In the genomic region with DNA sequence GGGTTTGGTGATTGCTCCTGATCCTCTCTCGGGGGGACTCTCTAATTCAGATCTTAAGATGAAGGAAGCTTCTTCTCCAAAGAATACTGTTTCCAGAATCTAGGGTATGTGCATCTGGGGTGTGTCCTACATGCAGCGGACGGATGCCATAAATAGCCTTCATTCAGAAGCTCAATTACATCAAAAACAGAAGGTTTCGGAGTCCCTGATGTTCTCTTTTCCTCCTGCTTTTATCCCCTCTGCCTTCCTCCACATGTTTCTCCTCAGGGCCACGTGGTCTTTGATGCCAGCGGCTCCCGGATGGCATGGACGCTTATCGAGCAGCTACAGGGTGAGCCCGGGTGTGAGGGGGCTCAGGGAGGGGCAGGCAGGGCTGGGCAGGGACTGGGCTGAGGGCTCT, we compare ENCODE assay signal across 30 mouse cellular contexts. TPM values are rescaled to one million over a fixed set of nuclear protein-coding genes. Genes with fewer than 3 reads are reported as not detected.
DNase-seq lines count a peak whose midpoint lies in the region; ATAC-seq and TF ChIP-seq lines count a peak whose summit lies in the region.
"Had no signal": no experiment of that assay in that cellular context is flagged by ENCODE, and none has a peak within 500 bp of the region (broad histone marks: within the 10 kb centered on the region; RNA-seq: fewer than 3 reads in every experiment).

No protein-coding gene starts in this region.

- peaks cover 23% of the 10 kb centered on the region for H3K36me3 ChIP-seq in midbrain, embryonic 11.5 days (ENCODE audit: control insufficient read depth, insufficient read depth, low read length)
- H3K36me3 ChIP-seq in midbrain, embryonic 13.5 days: peaks cover 95% of the 10 kb centered on the region

- H3K27ac ChIP-seq in midbrain, embryonic 11.5 days (ENCODE audit: low read depth, low read length): no peak overlapping the region
- H3K27ac ChIP-seq in midbrain, embryonic 13.5 days: no peak overlapping the region
- peak overlapping the region; percentile 83 for H3K27ac ChIP-seq in olfactory bulb, adult 2 months (ENCODE audit: insufficient read depth, low read depth, low read length)
- H3K27ac ChIP-seq: heart, embryonic 15.5 days; hindbrain, embryonic 10.5 days; hindbrain, embryonic 13.5 days; intestine, embryonic 15.5 days had no signal

- H3K9ac ChIP-seq in midbrain, embryonic 11.5 days (ENCODE audit: low read length): no peak overlapping the region
- H3K9ac ChIP-seq in midbrain, embryonic 13.5 days (replicated peaks): no peak overlapping the region
- H3K9ac ChIP-seq: forebrain, embryonic 15.5 days; heart, embryonic 12.5 days; heart, embryonic 15.5 days; hindbrain, embryonic 13.5 days; intestine, embryonic 15.5 days had no signal

- ATAC-seq in frontal cortex, adult (ENCODE audit: low TSS enrichment): peak; percentile 40
- no peak for ATAC-seq in midbrain, embryonic 11.5 days (ENCODE audit: low FRiP score)
- ATAC-seq in midbrain, embryonic 13.5 days: no peak
- ATAC-seq: forebrain, embryonic 15.5 days; hindbrain, embryonic 16.5 days; intestine, embryonic 15.5 days had no signal

- no peaks in the 10 kb centered on the region for H3K9me3 ChIP-seq in midbrain, embryonic 11.5 days (ENCODE audit: control insufficient read depth, low read length)
- H3K9me3 ChIP-seq in midbrain, embryonic 13.5 days: no peaks in the 10 kb centered on the region
- H3K9me3 ChIP-seq: forebrain, embryonic 15.5 days; heart, embryonic 12.5 days; heart, embryonic 15.5 days; hindbrain, embryonic 10.5 days; hindbrain, embryonic 13.5 days; intestine, embryonic 15.5 days had no signal

- H3K4me1 ChIP-seq in midbrain, embryonic 11.5 days (ENCODE audit: control insufficient read depth, insufficient read depth, low read length): no peaks in the 10 kb centered on the region
- H3K4me1 ChIP-seq in midbrain, embryonic 13.5 days (replicated peaks): peaks cover 9% of the 10 kb centered on the region; the same call in 1 of the 2 replicates
- peaks cover 22% of the 10 kb centered on the region for H3K4me1 ChIP-seq in olfactory bulb, adult 2 months (ENCODE audit: control insufficient read depth, insufficient read depth, low read length)
- H3K4me1 ChIP-seq: heart, embryonic 12.5 days; heart, embryonic 15.5 days; hindbrain, embryonic 10.5 days; hindbrain, embryonic 13.5 days; intestine, embryonic 15.5 days had no signal

- TF ChIP-seq CTCF in olfactory bulb, adult 2 months (IDR thresholded peaks at IDR 0.05; ENCODE audit: insufficient read depth, low read depth, low read length): no peak

- DNase-seq in frontal cortex, postnatal 36 days (ENCODE audit: low spot score in 2 of 2): no peak
- peak; percentile 45 for DNase-seq in midbrain, embryonic 11.5 days (ENCODE audit: low spot score, missing footprints)
- no peak for DNase-seq in ovary, postnatal 36 days (ENCODE audit: low spot score)
- DNase-seq: adrenal gland, adult 2 months; adrenal gland, postnatal 14 days; B cell, adult 2 months; cerebellum, adult 18-20 months; cerebellum, adult 9-10 months; cerebellum, postnatal 14 days; gastrocnemius, postnatal 25 days; heart, adult 18-20 months; heart, postnatal 10 days; heart, postnatal 36 days had no signal

- no peak overlapping the region for H3K4me2 ChIP-seq in midbrain, embryonic 11.5 days
- no peak overlapping the region for H3K4me2 ChIP-seq in midbrain, embryonic 13.5 days (replicated peaks)
- H3K4me2 ChIP-seq: forebrain, embryonic 15.5 days; heart, embryonic 12.5 days; heart, embryonic 15.5 days; hindbrain, embryonic 13.5 days; intestine, embryonic 15.5 days had no signal

- H3K4me3 ChIP-seq in midbrain, embryonic 11.5 days (ENCODE audit: low read depth, low read length): no peak overlapping the region
- no peak overlapping the region for H3K4me3 ChIP-seq in midbrain, embryonic 13.5 days (replicated peaks)
- H3K4me3 ChIP-seq in olfactory bulb, adult 2 months (ENCODE audit: insufficient read depth, low read depth, low read length): no peak overlapping the region
- H3K4me3 ChIP-seq: forebrain, embryonic 15.5 days; heart, embryonic 12.5 days; heart, embryonic 15.5 days; hindbrain, embryonic 10.5 days; hindbrain, embryonic 13.5 days; intestine, embryonic 15.5 days had no signal

- 73% methylated on average over 10 of the region's 10 CpGs for WGBS in midbrain, embryonic 11.5 days
- 55% methylated on average over 10 of the region's 10 CpGs for WGBS in midbrain, embryonic 13.5 days
- WGBS in olfactory bulb, adult 2 months: 35% methylated on average over 10 of the region's 10 CpGs

- TF ChIP-seq POLR2A in olfactory bulb, adult 2 months (IDR thresholded peaks at IDR 0.05; ENCODE audit: insufficient read depth, low read depth, low read length): no peak

- H3K27me3 ChIP-seq in midbrain, embryonic 11.5 days (ENCODE audit: control insufficient read depth, insufficient read depth, low read length): no peaks in the 10 kb centered on the region
- no peaks in the 10 kb centered on the region for H3K27me3 ChIP-seq in midbrain, embryonic 13.5 days
- H3K27me3 ChIP-seq: CH12.LX; forebrain, embryonic 15.5 days; heart, embryonic 12.5 days; heart, embryonic 15.5 days; hindbrain, embryonic 13.5 days; intestine, embryonic 15.5 days had no signal

RNA-seq across cellular contexts. Expression of a gene that starts 17.3 kb away (rescaled TPM):
- polyA plus RNA-seq in midbrain, embryonic 11.5 days (2014; fragmentation: Nextera tagmentation; extraction: Ambion mirVana): 14.3 and 14.5 TPM in 2 replicates
- 46.7 and 53.2 TPM in 2 replicates for polyA plus RNA-seq in midbrain, embryonic 13.5 days (2015; fragmentation: Nextera tagmentation; extraction: Ambion mirVana)
- 220 and 221 TPM in 2 replicates for polyA plus RNA-seq in olfactory bulb, adult 2 months (2012; ENCODE audit: insufficient read depth, insufficient read length, low replicate concordance, missing spikeins)

RNA-seq across cellular contexts. Expression of a gene that starts 25.2 kb away (rescaled TPM):
- polyA plus RNA-seq in midbrain, embryonic 11.5 days (2014; fragmentation: Nextera tagmentation; extraction: Ambion mirVana): not detected in 2 replicates
- polyA plus RNA-seq in midbrain, embryonic 13.5 days (2015; fragmentation: Nextera tagmentation; extraction: Ambion mirVana): not detected in 2 replicates
- polyA plus RNA-seq in olfactory bulb, adult 2 months (2012; ENCODE audit: insufficient read depth, insufficient read length, low replicate concordance, missing spikeins): not detected in 2 replicates
- polyA plus RNA-seq: adrenal gland, adult 2 months; brain, embryonic 14.5 days; embryonic facial prominence, embryonic 11.5 days; embryonic facial prominence, embryonic 14.5 days; forebrain, embryonic 11.5 days; forebrain, embryonic 15.5 days; frontal cortex, adult 2 months; gonadal fat pad, adult 2 months; heart, embryonic 12.5 days; heart, embryonic 15.5 days; hindbrain, embryonic 13.5 days; intestine, embryonic 15.5 days had no signal

RNA-seq across cellular contexts. Expression of a gene that starts 35.0 kb away (rescaled TPM):
- not detected in 2 replicates for polyA plus RNA-seq in midbrain, embryonic 11.5 days (2014; fragmentation: Nextera tagmentation; extraction: Ambion mirVana)
- not detected in 2 replicates for polyA plus RNA-seq in midbrain, embryonic 13.5 days (2015; fragmentation: Nextera tagmentation; extraction: Ambion mirVana)
- polyA plus RNA-seq in olfactory bulb, adult 2 months (2012; ENCODE audit: insufficient read depth, insufficient read length, low replicate concordance, missing spikeins): not detected in 2 replicates
- polyA plus RNA-seq: adrenal gland, adult 2 months; brain, embryonic 14.5 days; embryonic facial prominence, embryonic 11.5 days; forebrain, embryonic 15.5 days; frontal cortex, adult 2 months; gonadal fat pad, adult 2 months; heart, embryonic 12.5 days; heart, embryonic 15.5 days; hindbrain, embryonic 10.5 days; hindbrain, embryonic 13.5 days; hindbrain, embryonic 16.5 days; intestine, embryonic 15.5 days had no signal

RNA-seq across cellular contexts. Expression of a gene that starts 39.9 kb away (rescaled TPM):
- polyA plus RNA-seq in midbrain, embryonic 11.5 days (2014; fragmentation: Nextera tagmentation; extraction: Ambion mirVana): 0.18 and 0.42 TPM in 2 replicates
- 1.6 TPM in 2 replicates for polyA plus RNA-seq in midbrain, embryonic 13.5 days (2015; fragmentation: Nextera tagmentation; extraction: Ambion mirVana)
- polyA plus RNA-seq in olfactory bulb, adult 2 months (2012; ENCODE audit: insufficient read depth, insufficient read length, low replicate concordance, missing spikeins): not detected in 2 replicates
- polyA plus RNA-seq: adrenal gland, adult 2 months; brain, embryonic 14.5 days; gonadal fat pad, adult 2 months; heart, embryonic 12.5 days; heart, embryonic 15.5 days had no signal

RNA-seq across cellular contexts. Expression of a gene that starts 56.8 kb away (rescaled TPM):
- not detected in 2 replicates for polyA plus RNA-seq in midbrain, embryonic 11.5 days (2014; fragmentation: Nextera tagmentation; extraction: Ambion mirVana)
- not detected in 2 replicates for polyA plus RNA-seq in midbrain, embryonic 13.5 days (2015; fragmentation: Nextera tagmentation; extraction: Ambion mirVana)
- not detected in 2 replicates for polyA plus RNA-seq in olfactory bulb, adult 2 months (2012; ENCODE audit: insufficient read depth, insufficient read length, low replicate concordance, missing spikeins)
- polyA plus RNA-seq: adrenal gland, adult 2 months; brain, embryonic 14.5 days; embryonic facial prominence, embryonic 11.5 days; embryonic facial prominence, embryonic 14.5 days; forebrain, embryonic 11.5 days; forebrain, embryonic 15.5 days; frontal cortex, adult 2 months; gonadal fat pad, adult 2 months; heart, embryonic 12.5 days; heart, embryonic 15.5 days; hindbrain, embryonic 10.5 days; hindbrain, embryonic 13.5 days; hindbrain, embryonic 16.5 days; intestine, embryonic 15.5 days had no signal
